Mouse (Mus musculus): Measurements from ENCODE around the gene Mybbp1a. TPM values are rescaled to one million over a fixed set of nuclear protein-coding genes. Genes with fewer than 3 reads are reported as not detected.

Gene Mybbp1a
- polyA plus RNA-seq, 1 experiment from 2014 or later, result 61.1 TPM

DNA sequence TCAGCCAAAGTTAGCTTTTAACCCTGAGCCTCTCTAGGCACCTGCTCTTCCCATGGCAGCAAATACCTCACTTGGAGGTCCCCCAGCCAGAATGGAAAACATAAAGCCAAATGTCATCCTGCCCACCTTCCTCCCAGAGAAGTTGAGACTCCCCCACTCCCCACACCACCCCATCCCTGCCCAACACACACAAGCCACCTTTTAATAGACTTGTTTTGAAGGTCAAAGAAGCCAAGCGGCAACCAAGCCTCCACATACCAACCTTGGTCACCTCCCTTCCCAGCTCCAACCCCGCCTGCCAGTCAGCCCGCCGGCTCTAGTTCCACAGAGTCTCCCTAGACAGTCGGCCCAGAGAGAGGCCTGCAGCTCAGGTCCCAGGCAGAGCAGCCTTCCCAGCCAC, 39.1 kb upstream of the Mybbp1a start:
- WGBS, result 89% methylated on average over 5 of the region's 5 CpGs
- no peak overlapping the region for H3K9ac ChIP-seq (ENCODE audit: low read depth, low read length)
- no peak overlapping the region for H3K4me2 ChIP-seq (ENCODE audit: low read length)
- no peak overlapping the region for H3K4me3 ChIP-seq (ENCODE audit: low read depth, low read length)
- H3K27me3 ChIP-seq (ENCODE audit: control insufficient read depth, insufficient read depth, low read depth, low read length), result no peaks in the 10 kb centered on the region
- H3K27ac ChIP-seq (ENCODE audit: low read length), result no peak overlapping the region
- no peak for ATAC-seq
- no peaks in the 10 kb centered on the region for H3K4me1 ChIP-seq (ENCODE audit: control insufficient read depth, insufficient read depth, low read length)
- H3K9me3 ChIP-seq (replicated peaks; ENCODE audit: control insufficient read depth, low read length, poor library complexity, severe bottlenecking), result no peaks in the 10 kb centered on the region
- no peaks in the 10 kb centered on the region for H3K36me3 ChIP-seq (ENCODE audit: control insufficient read depth, insufficient read depth, low read length)

DNA sequence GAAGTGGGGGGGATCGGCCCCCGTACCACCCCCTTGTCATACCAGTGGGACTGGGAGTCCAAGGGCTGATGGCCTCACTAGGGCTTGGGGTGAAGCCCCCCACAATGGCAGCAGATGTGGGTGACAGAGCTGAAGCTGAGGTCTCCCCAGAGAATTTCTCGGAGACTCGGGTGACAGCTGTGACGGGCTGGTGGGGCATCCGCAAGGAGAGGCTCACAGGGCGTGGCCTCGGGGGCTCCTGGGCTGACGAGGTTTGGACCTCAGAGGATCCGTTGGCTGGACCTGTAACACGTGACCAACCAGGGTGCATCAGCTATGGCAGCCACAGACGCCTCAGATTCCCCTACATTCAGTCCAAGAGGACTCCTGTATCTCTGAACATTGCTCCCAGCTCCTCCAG, 38.2 kb upstream of the Mybbp1a start:
- no peak for ATAC-seq
- H3K27ac ChIP-seq (ENCODE audit: low read length), result no peak overlapping the region
- H3K27me3 ChIP-seq (ENCODE audit: control insufficient read depth, insufficient read depth, low read depth, low read length), result no peaks in the 10 kb centered on the region
- no peak overlapping the region for H3K4me3 ChIP-seq (ENCODE audit: low read depth, low read length)
- H3K9ac ChIP-seq (ENCODE audit: low read depth, low read length), result no peak overlapping the region
- no peaks in the 10 kb centered on the region for H3K9me3 ChIP-seq (replicated peaks; ENCODE audit: control insufficient read depth, low read length, poor library complexity, severe bottlenecking)
- H3K36me3 ChIP-seq (ENCODE audit: control insufficient read depth, insufficient read depth, low read length), result no peaks in the 10 kb centered on the region
- no peak overlapping the region for H3K4me2 ChIP-seq (ENCODE audit: low read length)
- WGBS, result 94% methylated on average over 12 of the region's 12 CpGs
- no peaks in the 10 kb centered on the region for H3K4me1 ChIP-seq (ENCODE audit: control insufficient read depth, insufficient read depth, low read length)

DNA sequence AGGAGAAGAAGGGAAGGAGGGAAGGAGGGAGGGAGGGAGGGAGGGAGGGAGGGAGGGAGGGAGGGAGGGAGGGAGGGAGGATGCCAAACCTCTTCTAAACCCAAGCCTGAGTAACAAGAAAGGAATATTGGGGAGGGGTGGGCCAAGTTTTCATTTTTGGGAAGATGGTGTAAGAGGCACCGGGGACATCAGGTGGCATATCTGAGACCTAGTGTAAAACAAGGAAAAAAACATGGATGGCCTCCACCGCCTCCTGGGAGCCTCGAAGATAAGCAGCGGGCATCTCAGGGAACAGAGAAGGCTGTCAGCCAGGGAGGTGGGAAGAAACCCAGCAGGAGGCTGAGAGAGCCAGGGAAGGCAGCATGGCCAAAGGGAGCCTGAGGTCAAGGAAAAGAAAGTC, 35.6 kb upstream of the Mybbp1a start:
- Histone ChIP-seq H3K9ac (ENCODE audit: low read depth, low read length) (no peak overlapping the region), H3K9me3 (replicated peaks; ENCODE audit: control insufficient read depth, low read length, poor library complexity, severe bottlenecking) (no peaks in the 10 kb centered on the region), H3K4me2 (ENCODE audit: low read length) (no peak overlapping the region), H3K36me3 (ENCODE audit: control insufficient read depth, insufficient read depth, low read length) (no peaks in the 10 kb centered on the region), H3K27me3 (ENCODE audit: control insufficient read depth, insufficient read depth, low read depth, low read length) (no peaks in the 10 kb centered on the region), H3K27ac (ENCODE audit: low read length) (no peak overlapping the region), H3K4me3 (ENCODE audit: low read depth, low read length) (no peak overlapping the region), H3K4me1 (ENCODE audit: control insufficient read depth, insufficient read depth, low read length) (peaks cover 2% of the 10 kb centered on the region; the same call in 1 of the 2 replicates)
- ATAC-seq, result no peak
- WGBS, result 69% methylated on average over 4 of the region's 4 CpGs

DNA sequence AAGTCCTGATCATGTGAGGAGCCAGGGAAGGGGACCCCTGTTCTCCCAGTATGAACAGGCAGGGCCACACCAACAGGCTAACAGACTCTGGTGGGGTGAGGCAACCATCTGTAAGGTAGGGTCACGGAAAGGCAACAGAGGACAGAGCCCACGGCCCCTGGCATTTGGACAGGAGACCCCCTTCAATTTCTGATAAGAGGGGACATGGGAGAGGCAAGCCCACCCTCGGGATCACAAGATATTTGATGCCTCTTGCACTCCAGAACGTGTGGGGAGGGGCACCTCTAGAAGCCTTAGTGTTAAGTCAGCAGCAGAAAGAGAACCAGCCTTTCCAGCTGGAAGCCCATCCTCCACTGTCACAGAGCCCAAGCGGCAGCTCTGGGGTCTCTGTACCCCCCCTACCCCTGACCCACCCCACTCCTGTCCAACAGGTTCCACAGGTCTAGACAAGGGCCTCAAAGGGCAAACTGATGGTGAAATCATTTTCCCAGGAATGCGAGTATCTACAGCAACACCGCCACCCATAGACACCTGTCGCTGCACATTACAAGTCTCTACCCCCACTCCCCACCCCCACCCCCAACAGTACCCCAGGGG, 35.0 kb upstream of the Mybbp1a start:
- Histone ChIP-seq H3K36me3 (ENCODE audit: control insufficient read depth, insufficient read depth, low read length) (no peaks in the 10 kb centered on the region), H3K27ac (ENCODE audit: low read length) (no peak overlapping the region), H3K27me3 (ENCODE audit: control insufficient read depth, insufficient read depth, low read depth, low read length) (no peaks in the 10 kb centered on the region), H3K4me2 (ENCODE audit: low read length) (no peak overlapping the region), H3K9me3 (replicated peaks; ENCODE audit: control insufficient read depth, low read length, poor library complexity, severe bottlenecking) (no peaks in the 10 kb centered on the region), H3K4me3 (ENCODE audit: low read depth, low read length) (no peak overlapping the region), H3K9ac (ENCODE audit: low read depth, low read length) (no peak overlapping the region), H3K4me1 (ENCODE audit: control insufficient read depth, insufficient read depth, low read length) (peaks cover 6% of the 10 kb centered on the region; the same call in 1 of the 2 replicates)
- 62% methylated on average over 8 of the region's 8 CpGs for WGBS
- no peak for ATAC-seq

DNA sequence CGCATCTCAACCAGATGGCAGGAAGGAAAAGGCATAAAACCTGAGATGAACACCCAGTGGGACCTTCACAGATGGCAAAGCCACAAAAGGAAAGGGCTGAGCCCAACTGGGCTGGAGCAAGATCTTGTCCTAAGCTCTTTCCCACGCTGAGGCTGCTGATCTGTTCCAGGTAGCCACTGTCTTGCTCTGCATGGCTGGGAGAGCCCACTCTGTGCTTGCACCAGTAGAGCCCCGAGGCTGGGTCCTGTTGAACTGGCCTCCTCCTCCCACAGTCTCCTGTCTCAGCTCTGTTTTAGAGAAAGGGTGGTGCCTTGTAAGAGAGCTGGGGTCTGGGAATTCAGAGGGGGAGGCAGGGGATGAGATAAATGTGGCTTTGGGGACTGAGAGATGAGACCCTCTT, 34.1 kb upstream of the Mybbp1a start:
- H3K9me3 ChIP-seq (replicated peaks; ENCODE audit: control insufficient read depth, low read length, poor library complexity, severe bottlenecking), result no peaks in the 10 kb centered on the region
- WGBS, result 15% methylated on average over 3 of the region's 3 CpGs
- no peak for ATAC-seq
- no peak overlapping the region for H3K9ac ChIP-seq (ENCODE audit: low read depth, low read length)
- peaks cover 10% of the 10 kb centered on the region for H3K4me1 ChIP-seq (ENCODE audit: control insufficient read depth, insufficient read depth, low read length)
- no peak overlapping the region for H3K27ac ChIP-seq (ENCODE audit: low read length)
- peaks cover 2% of the 10 kb centered on the region; the same call in 1 of the 2 replicates for H3K27me3 ChIP-seq (ENCODE audit: control insufficient read depth, insufficient read depth, low read depth, low read length)
- H3K36me3 ChIP-seq (ENCODE audit: control insufficient read depth, insufficient read depth, low read length), result no peaks in the 10 kb centered on the region
- H3K4me3 ChIP-seq (ENCODE audit: low read depth, low read length), result no peak overlapping the region
- H3K4me2 ChIP-seq (ENCODE audit: low read length), result no peak overlapping the region

DNA sequence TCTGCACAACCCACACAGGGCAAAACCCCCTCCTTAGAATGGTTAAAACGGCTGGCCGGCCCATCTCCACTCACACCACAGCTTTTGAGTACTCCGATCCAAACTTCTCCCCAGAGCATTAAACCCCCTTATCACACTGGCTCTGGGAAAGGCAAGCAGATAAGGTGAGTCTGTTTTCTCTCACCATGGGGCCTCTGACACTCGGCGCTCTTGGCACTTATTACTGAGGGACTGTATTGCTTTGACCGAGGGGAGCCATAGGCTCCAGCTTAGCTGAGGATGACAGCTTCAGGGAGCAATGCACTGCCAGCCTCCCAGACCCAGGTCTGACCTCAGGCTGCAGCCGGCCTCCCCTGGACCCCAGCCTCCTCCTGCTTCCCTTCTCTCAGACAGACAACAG, 33.6 kb upstream of the Mybbp1a start:
- Histone ChIP-seq H3K9ac (ENCODE audit: low read depth, low read length) (no peak overlapping the region), H3K4me1 (ENCODE audit: control insufficient read depth, insufficient read depth, low read length) (peaks cover 10% of the 10 kb centered on the region), H3K36me3 (ENCODE audit: control insufficient read depth, insufficient read depth, low read length) (no peaks in the 10 kb centered on the region), H3K4me3 (ENCODE audit: low read depth, low read length) (no peak overlapping the region), H3K4me2 (ENCODE audit: low read length) (no peak overlapping the region), H3K9me3 (replicated peaks; ENCODE audit: control insufficient read depth, low read length, poor library complexity, severe bottlenecking) (no peaks in the 10 kb centered on the region), H3K27me3 (ENCODE audit: control insufficient read depth, insufficient read depth, low read depth, low read length) (peaks cover 5% of the 10 kb centered on the region; the same call in 1 of the 2 replicates), H3K27ac (ENCODE audit: low read length) (no peak overlapping the region)
- ATAC-seq, result no peak
- 23% methylated on average over 7 of the region's 7 CpGs for WGBS

DNA sequence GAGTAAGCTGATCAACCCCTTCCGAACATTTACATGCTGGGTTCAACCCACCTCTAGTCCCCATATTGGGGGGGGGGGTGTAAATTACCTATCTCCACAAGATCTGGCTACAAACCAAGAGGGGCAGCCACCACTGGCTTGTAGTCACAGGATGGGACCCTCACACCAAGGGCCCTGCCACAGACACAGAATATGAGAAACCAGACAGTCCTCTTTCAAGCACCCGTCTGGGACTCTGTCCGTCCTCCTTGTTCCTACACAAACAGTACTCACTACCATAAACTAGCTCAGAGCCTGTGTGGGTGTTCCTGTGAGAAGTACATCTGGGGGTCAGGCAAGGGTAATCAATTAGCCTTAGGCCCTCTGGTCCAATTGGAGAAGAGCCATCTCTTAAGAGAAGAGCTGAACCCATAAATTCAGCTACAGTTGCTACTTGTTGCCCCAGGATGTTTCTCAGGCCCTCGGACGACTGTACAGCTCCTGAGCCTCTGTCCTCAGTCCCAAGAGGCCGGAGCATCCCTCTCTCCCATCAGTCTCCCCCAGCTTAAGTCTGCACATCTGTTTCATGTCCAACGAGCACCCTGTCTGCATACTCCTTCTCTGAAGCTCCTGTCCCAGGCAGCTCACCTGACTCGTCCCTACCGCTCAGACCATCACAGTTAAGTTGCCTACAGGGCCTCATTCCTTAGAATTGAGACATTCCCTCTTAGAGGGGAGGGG, 32.5 kb upstream of the Mybbp1a start:
- Histone ChIP-seq H3K36me3 (ENCODE audit: control insufficient read depth, insufficient read depth, low read length) (no peaks in the 10 kb centered on the region), H3K9me3 (replicated peaks; ENCODE audit: control insufficient read depth, low read length, poor library complexity, severe bottlenecking) (no peaks in the 10 kb centered on the region), H3K4me2 (ENCODE audit: low read length) (no peak overlapping the region), H3K27ac (ENCODE audit: low read length) (no peak overlapping the region), H3K27me3 (ENCODE audit: control insufficient read depth, insufficient read depth, low read depth, low read length) (peaks cover 5% of the 10 kb centered on the region; the same call in 1 of the 2 replicates), H3K4me1 (ENCODE audit: control insufficient read depth, insufficient read depth, low read length) (peaks cover 10% of the 10 kb centered on the region), H3K9ac (ENCODE audit: low read depth, low read length) (no peak overlapping the region), H3K4me3 (ENCODE audit: low read depth, low read length) (no peak overlapping the region)
- ATAC-seq, result no peak
- WGBS, result 70% methylated on average over 9 of the region's 9 CpGs

DNA sequence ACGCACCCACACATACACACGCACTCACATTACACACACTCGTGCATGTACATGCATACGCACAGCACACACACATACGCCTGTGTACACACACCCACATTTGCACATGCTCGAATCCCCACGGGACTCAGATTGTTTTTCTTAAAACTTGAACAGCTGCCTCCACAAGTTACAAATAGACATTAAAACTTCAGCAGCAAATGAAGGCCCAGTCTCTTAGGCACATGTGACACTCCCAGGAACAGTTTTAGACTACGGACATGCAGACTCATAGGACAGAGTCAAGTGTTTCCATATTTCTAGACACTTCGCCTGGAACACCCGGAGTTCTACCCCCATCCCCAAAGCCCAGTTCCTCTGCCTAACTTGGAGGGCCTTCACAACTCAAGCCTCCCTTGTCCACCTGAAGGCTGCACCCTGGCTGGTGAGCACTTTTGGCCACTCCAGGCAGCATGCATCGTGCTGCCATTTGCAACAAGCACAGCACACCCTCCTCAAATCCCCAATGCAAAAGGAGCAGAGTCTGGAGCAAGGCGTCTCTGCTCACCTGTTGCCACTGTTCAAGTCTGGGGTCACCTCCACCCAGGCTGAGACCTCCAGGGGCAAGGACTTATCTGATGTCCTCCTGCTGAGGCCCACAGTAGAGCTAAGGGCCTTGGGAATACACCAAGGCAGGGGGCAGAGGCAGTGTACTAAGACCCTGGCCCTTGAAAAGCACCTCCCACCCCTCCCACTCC, 31.3 kb upstream of the Mybbp1a start:
- Histone ChIP-seq H3K4me3 (ENCODE audit: low read depth, low read length) (no peak overlapping the region), H3K27me3 (ENCODE audit: control insufficient read depth, insufficient read depth, low read depth, low read length) (peaks cover 5% of the 10 kb centered on the region; the same call in 1 of the 2 replicates), H3K27ac (ENCODE audit: low read length) (no peak overlapping the region), H3K4me1 (ENCODE audit: control insufficient read depth, insufficient read depth, low read length) (peaks cover 10% of the 10 kb centered on the region), H3K4me2 (ENCODE audit: low read length) (peak overlapping the region; percentile 10; the same call in 1 of the 2 replicates), H3K9ac (ENCODE audit: low read depth, low read length) (no peak overlapping the region), H3K36me3 (ENCODE audit: control insufficient read depth, insufficient read depth, low read length) (no peaks in the 10 kb centered on the region), H3K9me3 (replicated peaks; ENCODE audit: control insufficient read depth, low read length, poor library complexity, severe bottlenecking) (no peaks in the 10 kb centered on the region)
- no peak for ATAC-seq
- 73% methylated on average over 12 of the region's 12 CpGs for WGBS
